Mouse (Mus musculus): Measurements from ENCODE around the gene Galnt18.

DNA sequence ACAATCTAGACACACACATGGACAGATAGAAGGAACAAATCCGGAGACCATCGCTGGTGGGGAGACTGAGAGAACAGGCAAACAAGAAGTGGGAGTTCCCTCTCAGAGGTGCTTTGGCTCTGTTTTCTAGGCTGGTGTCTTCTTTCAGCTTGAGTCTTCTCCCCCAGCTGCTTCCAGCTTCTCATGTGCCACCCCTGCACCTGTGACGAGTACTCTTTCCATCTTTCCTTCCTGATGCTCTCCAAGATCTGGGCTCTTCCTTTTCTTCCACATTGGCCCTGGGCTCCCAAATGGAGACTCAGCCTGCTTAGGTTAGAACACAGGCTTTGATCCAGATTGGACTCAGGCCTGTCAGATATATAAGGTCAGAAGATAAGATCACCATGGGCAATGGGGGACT is 12.4 kb upstream of the Galnt18 start:
- TF ChIP-seq HCFC1 (IDR thresholded peaks at IDR 0.05; ENCODE audit: borderline replicate concordance, insufficient read depth, low read length) (no peak), ZNF384 (IDR thresholded peaks at IDR 0.05; ENCODE audit: low read depth, low read length) (no peak)

Data from ES-E14 (cell line).